Mouse (Mus musculus): ENCODE results near the gene Met. TPM values are rescaled to one million over a fixed set of nuclear protein-coding genes. Genes with fewer than 3 reads are reported as not detected.

Gene Met
- polyA plus RNA-seq, 1 experiment: 14.7 TPM

DNA sequence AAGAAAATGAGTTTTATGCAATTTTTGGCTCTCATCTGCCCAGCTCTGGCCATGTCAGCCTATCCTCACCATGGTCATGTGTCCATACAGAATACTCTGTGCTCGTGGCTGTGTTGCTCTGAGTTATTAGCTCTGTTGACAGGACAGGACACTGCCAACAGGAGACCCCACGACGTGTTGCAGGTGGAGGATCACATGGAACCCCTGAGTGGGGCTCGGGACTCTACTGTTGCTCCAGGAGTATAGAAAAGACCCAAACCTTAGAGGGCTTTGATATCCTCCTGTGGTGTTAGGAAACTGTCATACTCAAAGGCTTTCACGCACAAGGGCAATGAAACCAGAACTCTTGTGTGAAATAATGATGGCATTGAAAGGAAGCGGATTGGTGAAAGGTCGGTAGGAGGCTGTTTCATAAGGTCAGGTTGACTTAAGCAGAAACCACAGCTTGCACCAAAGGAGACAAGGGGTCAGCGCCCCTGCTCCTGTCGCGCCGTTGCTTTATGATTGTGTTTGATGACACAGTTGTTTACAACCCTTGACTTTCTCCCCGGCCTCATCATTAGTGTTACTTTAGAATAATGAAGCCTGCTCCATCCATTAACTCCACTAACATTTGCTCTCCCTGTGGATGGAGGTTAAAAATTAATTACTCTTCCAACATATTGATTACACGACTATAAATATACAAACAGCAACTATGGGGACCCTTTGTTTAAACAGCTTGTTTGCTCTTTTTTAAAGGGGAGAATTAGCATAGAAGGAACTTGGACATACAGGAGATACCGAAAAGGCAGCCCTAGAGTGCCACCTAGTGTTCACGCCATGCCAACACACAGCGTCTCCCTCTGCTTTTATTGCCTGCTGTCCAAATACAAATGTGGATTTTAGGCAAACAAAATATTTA lies 125.7 kb downstream of the Met start:
- no peaks in the 10 kb centered on the region for H3K4me1 ChIP-seq (ENCODE audit: control insufficient read depth, insufficient read depth, low read length)
- no peak overlapping the region for H3K4me3 ChIP-seq (ENCODE audit: insufficient read depth, low read length)
- no peak overlapping the region for H3K27ac ChIP-seq (ENCODE audit: insufficient read depth, low read length)
- peak; percentile 93 for TF ChIP-seq CTCF (IDR thresholded peaks at IDR 0.05; ENCODE audit: borderline replicate concordance, insufficient read depth, low read length)
- TF ChIP-seq POLR2A (IDR thresholded peaks at IDR 0.05; ENCODE audit: low read depth, low read length): no peak

DNA sequence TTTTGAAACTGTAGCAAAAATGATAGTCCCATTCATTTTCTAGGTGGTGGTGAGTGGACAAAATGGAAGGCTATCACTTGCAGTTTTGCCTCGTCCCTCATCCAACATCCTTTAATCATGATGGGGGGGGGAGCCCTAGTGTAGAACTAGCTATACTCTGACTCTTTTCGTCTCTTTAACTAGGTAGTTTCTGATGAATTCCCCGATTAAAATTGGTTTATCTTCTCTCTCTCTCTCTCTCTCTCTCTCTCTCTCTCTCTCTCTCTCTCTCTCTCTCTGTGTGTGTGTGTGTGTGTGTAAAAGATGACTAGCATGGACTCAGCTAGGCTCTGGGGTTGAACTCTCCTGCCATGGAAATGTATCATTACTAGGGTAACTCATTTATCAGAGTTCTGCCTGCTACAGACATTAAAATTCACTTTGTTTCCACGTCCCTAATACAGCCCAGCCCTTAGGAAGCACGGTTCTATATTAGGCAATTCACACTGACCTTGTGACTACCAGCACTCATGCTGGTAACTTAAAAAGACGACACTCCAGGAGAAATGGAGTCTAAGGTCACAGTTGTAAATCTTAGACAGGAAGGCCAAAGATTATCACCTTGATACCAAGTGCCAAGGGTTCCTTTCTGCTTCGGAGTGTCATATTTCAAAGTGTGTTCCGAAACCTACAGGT lies 126.5 kb downstream of the Met start:
- Histone ChIP-seq H3K27ac (ENCODE audit: insufficient read depth, low read length) (no peak overlapping the region), H3K4me1 (ENCODE audit: control insufficient read depth, insufficient read depth, low read length) (no peaks in the 10 kb centered on the region), H3K4me3 (ENCODE audit: insufficient read depth, low read length) (no peak overlapping the region)
- no peak for TF ChIP-seq POLR2A (IDR thresholded peaks at IDR 0.05; ENCODE audit: low read depth, low read length)
- TF ChIP-seq CTCF (IDR thresholded peaks at IDR 0.05; ENCODE audit: borderline replicate concordance, insufficient read depth, low read length): no peak

DNA sequence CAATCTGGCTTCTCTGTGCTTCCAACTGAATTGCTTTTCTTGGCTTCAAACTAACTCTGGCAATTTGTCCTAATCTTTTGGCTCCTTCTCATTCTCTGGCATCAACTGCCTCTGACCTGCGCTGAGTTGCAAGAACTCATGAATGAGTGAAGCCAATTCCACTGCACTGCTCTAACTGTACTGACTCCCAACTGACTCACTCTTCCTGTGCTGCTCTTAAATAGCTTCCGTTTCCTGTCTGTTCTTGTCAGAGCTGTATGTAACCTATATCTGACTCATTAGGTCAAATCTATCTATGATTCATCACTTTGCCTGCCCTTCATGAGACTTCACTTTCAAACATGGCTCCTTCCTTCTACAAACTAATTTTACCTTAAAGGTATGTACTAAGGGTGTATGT lies 130.4 kb downstream of the Met start:
- no peak overlapping the region for H3K4me3 ChIP-seq (ENCODE audit: insufficient read depth, low read length)
- H3K4me1 ChIP-seq (ENCODE audit: control insufficient read depth, insufficient read depth, low read length): no peaks in the 10 kb centered on the region
- TF ChIP-seq CTCF (IDR thresholded peaks at IDR 0.05; ENCODE audit: borderline replicate concordance, insufficient read depth, low read length) (no peak), POLR2A (IDR thresholded peaks at IDR 0.05; ENCODE audit: low read depth, low read length) (no peak)
- no peak overlapping the region for H3K27ac ChIP-seq (ENCODE audit: insufficient read depth, low read length)

DNA sequence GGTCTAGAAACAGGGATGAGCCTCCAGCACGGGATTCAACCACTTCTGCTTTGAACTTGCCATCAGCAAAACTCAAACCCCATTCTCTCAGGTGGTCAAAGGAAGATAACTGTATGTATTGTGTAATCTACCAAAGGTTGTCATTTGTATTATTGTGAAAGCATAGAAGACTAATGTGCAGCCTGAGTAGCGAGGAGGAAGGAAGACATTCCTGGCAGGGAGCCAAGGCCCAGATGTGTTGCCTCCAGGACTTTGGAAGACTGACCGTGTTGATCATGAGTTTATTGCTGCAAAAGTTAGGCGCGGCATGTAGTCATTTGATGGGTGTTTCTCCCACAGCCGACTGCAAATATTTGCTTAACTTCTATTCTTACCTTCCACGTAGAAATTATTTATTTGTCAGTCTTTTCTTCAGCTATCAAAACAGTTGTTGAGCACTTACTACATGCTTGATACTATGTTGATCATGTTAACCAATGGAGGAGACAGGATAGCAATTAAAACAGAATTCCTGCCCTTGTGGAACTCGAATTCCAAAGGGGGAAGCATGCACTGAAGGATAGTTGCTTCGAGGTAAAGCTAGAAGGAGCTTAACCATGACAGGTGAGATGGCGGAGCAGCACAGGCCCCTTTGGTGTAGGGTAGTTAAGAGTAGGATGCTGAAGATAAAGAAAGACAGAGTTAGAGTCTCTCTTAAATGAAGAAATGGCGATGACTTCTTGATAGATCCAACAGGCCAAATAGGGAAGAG lies 132.3 kb downstream of the Met start:
- Histone ChIP-seq H3K27ac (ENCODE audit: insufficient read depth, low read length) (no peak overlapping the region), H3K4me1 (ENCODE audit: control insufficient read depth, insufficient read depth, low read length) (no peaks in the 10 kb centered on the region), H3K4me3 (ENCODE audit: insufficient read depth, low read length) (no peak overlapping the region)
- no peak for TF ChIP-seq CTCF (IDR thresholded peaks at IDR 0.05; ENCODE audit: borderline replicate concordance, insufficient read depth, low read length)
- TF ChIP-seq POLR2A (IDR thresholded peaks at IDR 0.05; ENCODE audit: low read depth, low read length): no peak

DNA sequence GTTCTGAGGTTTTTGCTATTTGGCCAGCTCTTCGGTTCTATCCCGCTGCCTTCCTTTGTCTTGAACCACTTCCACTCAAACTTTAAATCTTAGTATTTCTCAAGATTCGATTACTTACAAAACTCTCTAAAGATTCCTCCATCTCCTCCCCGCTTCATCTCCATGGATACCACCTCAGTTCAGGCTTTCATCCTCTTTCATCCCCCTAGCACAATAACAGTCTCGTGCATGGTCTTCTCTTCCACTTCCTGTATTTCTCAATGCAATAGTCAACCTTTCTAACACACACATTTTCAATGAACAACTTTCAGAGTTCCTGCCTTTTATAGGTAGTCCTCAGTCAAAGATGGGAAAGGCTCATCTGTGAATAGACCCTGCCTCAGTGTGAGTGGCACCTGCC lies 135.8 kb downstream of the Met start:
- Histone ChIP-seq H3K27ac (ENCODE audit: insufficient read depth, low read length) (no peak overlapping the region), H3K4me1 (ENCODE audit: control insufficient read depth, insufficient read depth, low read length) (no peaks in the 10 kb centered on the region)
- TF ChIP-seq CTCF (IDR thresholded peaks at IDR 0.05; ENCODE audit: borderline replicate concordance, insufficient read depth, low read length) (no peak), POLR2A (IDR thresholded peaks at IDR 0.05; ENCODE audit: low read depth, low read length) (no peak)

GRCm38 (mm10) chr6:17601526-17601925 lies 137.9 kb downstream of the Met start:
- Histone ChIP-seq H3K27ac (ENCODE audit: insufficient read depth, low read length) (no peak overlapping the region), H3K4me1 (ENCODE audit: control insufficient read depth, insufficient read depth, low read length) (no peaks in the 10 kb centered on the region), H3K4me3 (ENCODE audit: insufficient read depth, low read length) (no peak overlapping the region)
- TF ChIP-seq CTCF (IDR thresholded peaks at IDR 0.05; ENCODE audit: borderline replicate concordance, insufficient read depth, low read length): no peak
- TF ChIP-seq POLR2A (IDR thresholded peaks at IDR 0.05; ENCODE audit: low read depth, low read length): no peak

More for the DNA sequence above, 135.8 kb downstream of the Met start:
- no peak overlapping the region for H3K4me3 ChIP-seq (ENCODE audit: insufficient read depth, low read length)

DNA sequence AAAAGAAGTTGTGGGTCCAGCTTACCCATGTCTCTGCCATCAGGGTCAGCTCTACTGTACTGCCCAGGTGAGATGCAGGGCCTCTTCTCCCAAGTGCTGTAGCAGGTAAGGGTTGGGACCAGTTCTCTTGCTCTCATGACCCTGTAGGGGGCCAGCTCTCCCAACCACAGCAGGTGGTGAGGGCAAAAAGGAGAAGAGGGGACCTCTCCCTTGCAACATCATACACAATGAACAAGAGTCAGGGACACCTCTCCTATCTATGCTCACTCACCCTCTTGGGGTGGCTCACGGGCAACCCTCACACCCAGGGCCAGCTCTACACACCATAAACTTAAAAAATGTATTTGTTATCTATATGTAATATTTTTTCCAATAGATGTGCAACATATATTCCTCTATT lies 143.3 kb downstream of the Met start:
- H3K4me1 ChIP-seq (ENCODE audit: control insufficient read depth, insufficient read depth, low read length): no peaks in the 10 kb centered on the region
- no peak overlapping the region for H3K4me3 ChIP-seq (ENCODE audit: insufficient read depth, low read length)
- H3K27ac ChIP-seq (ENCODE audit: insufficient read depth, low read length): no peak overlapping the region
- TF ChIP-seq CTCF (IDR thresholded peaks at IDR 0.05; ENCODE audit: borderline replicate concordance, insufficient read depth, low read length) (no peak), POLR2A (IDR thresholded peaks at IDR 0.05; ENCODE audit: low read depth, low read length) (no peak)

DNA sequence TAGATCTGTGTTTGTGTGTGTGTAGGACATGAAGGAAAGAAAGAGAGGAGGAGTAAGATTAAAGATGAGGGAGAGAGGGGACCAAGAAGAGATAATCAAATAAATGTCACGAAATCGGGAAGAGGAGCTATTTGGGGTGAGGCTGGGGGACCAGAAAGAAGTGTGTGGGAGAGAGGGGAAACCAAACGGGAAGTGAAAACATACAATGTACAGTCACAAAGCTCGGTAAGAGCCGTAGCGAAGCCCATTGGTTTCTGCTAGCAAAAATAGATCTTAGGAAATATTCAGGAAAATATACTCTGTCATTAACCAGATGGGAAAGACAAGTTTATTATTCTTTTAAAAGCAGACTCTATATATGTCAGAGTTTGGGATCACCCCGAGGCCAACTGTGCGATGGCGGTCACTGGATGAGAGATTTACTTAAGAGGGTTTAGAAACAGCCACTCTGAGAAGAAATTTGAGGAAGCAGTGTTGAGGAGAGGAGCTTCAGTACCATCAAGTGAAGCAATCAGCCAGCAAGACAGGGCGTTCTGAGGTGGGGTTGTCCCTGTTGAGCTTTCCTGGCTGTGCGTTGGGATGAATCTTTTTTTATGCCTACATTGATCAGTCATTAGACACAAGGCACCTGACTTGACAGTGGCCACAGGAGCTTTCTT lies 147.9 kb downstream of the Met start:
- Histone ChIP-seq H3K4me3 (ENCODE audit: insufficient read depth, low read length) (no peak overlapping the region), H3K4me1 (ENCODE audit: control insufficient read depth, insufficient read depth, low read length) (no peaks in the 10 kb centered on the region), H3K27ac (ENCODE audit: insufficient read depth, low read length) (no peak overlapping the region)
- TF ChIP-seq CTCF (IDR thresholded peaks at IDR 0.05; ENCODE audit: borderline replicate concordance, insufficient read depth, low read length) (no peak), POLR2A (IDR thresholded peaks at IDR 0.05; ENCODE audit: low read depth, low read length) (no peak)

DNA sequence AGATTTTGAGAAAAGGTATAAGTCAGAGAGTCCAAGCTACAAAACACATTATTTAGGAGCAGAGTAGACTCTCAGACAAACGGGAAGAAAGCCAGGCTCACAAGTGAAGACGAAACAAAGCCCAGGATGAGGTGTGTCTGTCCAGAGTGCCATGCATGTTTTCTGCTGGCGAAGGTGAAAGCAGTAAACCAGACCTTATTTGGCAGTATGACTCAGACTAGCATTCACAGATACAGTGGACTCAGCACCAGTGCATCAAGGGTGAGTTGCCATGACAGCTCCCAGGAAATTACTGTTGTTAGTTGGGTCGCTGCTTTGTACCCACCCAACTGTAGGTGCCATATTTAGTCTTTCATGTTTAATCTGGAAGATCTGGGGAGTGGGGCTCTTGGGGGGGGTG lies 149.1 kb downstream of the Met start:
- no peaks in the 10 kb centered on the region for H3K4me1 ChIP-seq (ENCODE audit: control insufficient read depth, insufficient read depth, low read length)
- H3K27ac ChIP-seq (ENCODE audit: insufficient read depth, low read length): no peak overlapping the region
- H3K4me3 ChIP-seq (ENCODE audit: insufficient read depth, low read length): no peak overlapping the region
- TF ChIP-seq CTCF (IDR thresholded peaks at IDR 0.05; ENCODE audit: borderline replicate concordance, insufficient read depth, low read length) (no peak), POLR2A (IDR thresholded peaks at IDR 0.05; ENCODE audit: low read depth, low read length) (no peak)
